Mouse (Mus musculus): Measurements from ENCODE around the gene Eef2. TPM values are rescaled to one million over a fixed set of nuclear protein-coding genes. Genes with fewer than 3 reads are reported as not detected.
A peak's percentile ranks its signal among the peaks of the same experiment; 100 is the strongest.

The Eef2 gene
- polyA plus RNA-seq, 1 experiment from 2014 or later = 286 TPM

DNA sequence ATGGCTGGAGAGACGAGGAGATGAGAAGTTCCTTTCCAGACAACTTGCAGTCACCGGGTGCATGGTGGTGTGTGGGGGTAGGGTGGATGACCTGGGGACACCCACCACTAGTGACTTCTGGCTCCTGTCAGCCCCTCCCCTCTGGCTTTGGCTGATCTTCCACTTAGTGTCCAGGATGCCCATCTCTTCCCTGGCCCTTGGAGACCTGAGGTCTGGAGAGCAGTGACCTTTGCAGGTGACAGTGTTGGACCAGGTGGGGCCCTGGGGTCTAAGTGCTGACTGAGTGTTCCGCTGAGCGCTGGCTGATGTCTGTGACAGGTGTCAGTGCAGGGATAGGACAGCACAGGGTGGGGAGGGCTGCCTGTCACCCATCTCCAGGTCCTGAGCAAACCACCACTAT lies 18.9 kb downstream of the Eef2 start:
- Histone ChIP-seq H3K4me3 (ENCODE audit: low read depth, low read length) (no peak overlapping the region), H3K27ac (ENCODE audit: low read depth, low read length) (no peak overlapping the region), H3K9ac (ENCODE audit: low read depth, low read length) (no peak overlapping the region), H3K4me1 (replicated peaks; ENCODE audit: control insufficient read depth, insufficient read depth, low read length) (peaks cover 15% of the 10 kb centered on the region), H3K9me3 (ENCODE audit: control insufficient read depth) (no peaks in the 10 kb centered on the region), H3K27me3 (replicated peaks; ENCODE audit: control insufficient read depth, insufficient read depth, low read length) (no peaks in the 10 kb centered on the region), H3K36me3 (ENCODE audit: control insufficient read depth, insufficient read depth) (peaks cover 8% of the 10 kb centered on the region; the same call in 1 of the 2 replicates), H3K4me2 (replicated peaks; ENCODE audit: low read depth) (peak overlapping the region; percentile 48)
- 55% methylated on average over 4 of the region's 4 CpGs for whole genome bisulfite sequencing
- ATAC-seq = no peak
- no peak for TF ChIP-seq CTCF (IDR thresholded peaks at IDR 0.05; ENCODE audit: low read depth)

DNA sequence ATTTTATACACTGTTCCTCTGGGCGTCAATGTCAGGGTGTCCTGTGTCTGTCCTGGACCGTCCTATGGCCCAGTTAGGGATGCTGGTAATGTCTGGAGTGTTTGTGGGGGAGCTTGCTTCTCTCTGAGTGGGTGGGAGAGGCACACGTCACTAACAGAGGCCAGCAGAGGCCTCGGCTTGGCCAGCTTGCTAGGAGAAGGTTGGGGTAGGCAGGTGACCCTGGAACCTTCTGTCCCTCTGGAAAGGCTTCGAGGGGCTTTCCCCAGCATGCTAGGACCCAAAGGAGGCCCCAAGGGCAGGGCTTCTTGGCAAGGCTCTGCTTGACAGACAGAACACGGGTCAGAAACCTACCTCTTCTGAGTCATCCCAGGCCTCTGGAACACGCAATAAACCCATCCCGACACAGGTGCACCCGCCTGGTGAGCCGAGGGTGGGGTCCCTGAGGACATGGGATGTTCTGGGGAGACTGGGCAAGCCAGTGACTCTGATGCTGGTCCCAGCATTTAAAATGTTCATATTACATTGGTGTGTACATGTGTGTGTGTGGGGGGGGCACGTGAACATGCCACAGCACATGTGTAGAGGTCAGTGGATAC lies 20.1 kb downstream of the Eef2 start:
- H3K4me1 ChIP-seq (replicated peaks; ENCODE audit: control insufficient read depth, insufficient read depth, low read length) = peaks cover 15% of the 10 kb centered on the region
- H3K36me3 ChIP-seq (ENCODE audit: control insufficient read depth, insufficient read depth) = no peaks in the 10 kb centered on the region
- ATAC-seq = no peak
- no peak overlapping the region for H3K9ac ChIP-seq (ENCODE audit: low read depth, low read length)
- H3K4me2 ChIP-seq (replicated peaks; ENCODE audit: low read depth) = no peak overlapping the region
- WGBS = 55% methylated on average over 11 of the region's 11 CpGs
- H3K27ac ChIP-seq (ENCODE audit: low read depth, low read length) = no peak overlapping the region
- H3K27me3 ChIP-seq (replicated peaks; ENCODE audit: control insufficient read depth, insufficient read depth, low read length) = no peaks in the 10 kb centered on the region
- no peaks in the 10 kb centered on the region for H3K9me3 ChIP-seq (ENCODE audit: control insufficient read depth)
- TF ChIP-seq CTCF (IDR thresholded peaks at IDR 0.05; ENCODE audit: low read depth) = no peak
- no peak overlapping the region for H3K4me3 ChIP-seq (ENCODE audit: low read depth, low read length)

DNA sequence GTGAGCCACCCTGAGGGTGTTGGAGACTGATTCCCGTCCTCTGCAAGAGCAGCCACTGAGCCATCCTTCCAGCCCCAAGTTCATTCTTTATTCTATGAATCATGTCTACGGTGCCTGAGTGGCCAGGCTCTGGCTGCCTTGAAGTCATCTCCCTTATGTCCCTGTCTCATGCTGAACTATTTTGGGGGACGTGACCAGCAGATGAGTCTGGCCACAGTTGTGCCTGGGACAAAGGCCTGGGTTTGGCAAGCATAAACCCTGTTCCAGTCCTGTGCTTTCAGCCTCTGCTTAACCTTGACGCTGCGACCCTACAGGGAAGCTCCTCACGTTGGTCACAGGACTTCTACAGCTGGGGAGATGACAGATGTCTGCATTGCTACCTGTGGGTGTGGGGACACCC lies 20.9 kb downstream of the Eef2 start:
- TF ChIP-seq CTCF (IDR thresholded peaks at IDR 0.05; ENCODE audit: low read depth) = no peak
- H3K9ac ChIP-seq (ENCODE audit: low read depth, low read length) = no peak overlapping the region
- H3K27me3 ChIP-seq (replicated peaks; ENCODE audit: control insufficient read depth, insufficient read depth, low read length) = no peaks in the 10 kb centered on the region
- ATAC-seq = no peak
- H3K4me3 ChIP-seq (ENCODE audit: low read depth, low read length) = no peak overlapping the region
- H3K4me2 ChIP-seq (replicated peaks; ENCODE audit: low read depth) = no peak overlapping the region
- no peak overlapping the region for H3K27ac ChIP-seq (ENCODE audit: low read depth, low read length)
- WGBS = 50% methylated on average over 6 of the region's 6 CpGs
- no peaks in the 10 kb centered on the region for H3K36me3 ChIP-seq (ENCODE audit: control insufficient read depth, insufficient read depth)
- H3K4me1 ChIP-seq (replicated peaks; ENCODE audit: control insufficient read depth, insufficient read depth, low read length) = peaks cover 12% of the 10 kb centered on the region
- no peaks in the 10 kb centered on the region for H3K9me3 ChIP-seq (ENCODE audit: control insufficient read depth)

DNA sequence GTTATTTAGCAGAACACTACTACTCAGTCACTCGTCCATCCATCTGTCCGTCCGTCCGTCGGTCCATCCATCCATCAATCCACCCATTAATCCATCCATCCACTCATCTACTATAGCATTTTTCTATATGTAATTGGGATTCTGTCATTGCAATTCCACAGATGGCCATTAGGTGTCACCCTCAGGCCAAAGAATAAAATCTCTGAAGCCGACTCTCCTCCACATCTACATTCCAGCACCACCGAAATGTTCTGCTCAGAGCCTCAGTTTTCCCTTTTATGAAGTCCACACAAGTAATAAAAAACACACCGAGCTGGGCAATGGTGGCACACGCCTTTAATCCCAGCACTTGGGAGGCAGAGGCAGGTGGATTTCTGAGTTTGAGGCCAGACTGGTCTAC lies 21.8 kb downstream of the Eef2 start:
- no peak overlapping the region for H3K4me2 ChIP-seq (replicated peaks; ENCODE audit: low read depth)
- no peak overlapping the region for H3K9ac ChIP-seq (ENCODE audit: low read depth, low read length)
- 3% methylated on average over 9 of the region's 9 CpGs for WGBS
- H3K4me1 ChIP-seq (replicated peaks; ENCODE audit: control insufficient read depth, insufficient read depth, low read length) = peaks cover 10% of the 10 kb centered on the region; the same call in 1 of the 2 replicates
- H3K9me3 ChIP-seq (ENCODE audit: control insufficient read depth) = no peaks in the 10 kb centered on the region
- peak; percentile 89 for TF ChIP-seq CTCF (IDR thresholded peaks at IDR 0.05; ENCODE audit: low read depth)
- no peak for ATAC-seq
- H3K36me3 ChIP-seq (ENCODE audit: control insufficient read depth, insufficient read depth) = no peaks in the 10 kb centered on the region
- no peaks in the 10 kb centered on the region for H3K27me3 ChIP-seq (replicated peaks; ENCODE audit: control insufficient read depth, insufficient read depth, low read length)
- no peak overlapping the region for H3K27ac ChIP-seq (ENCODE audit: low read depth, low read length)
- H3K4me3 ChIP-seq (ENCODE audit: low read depth, low read length) = no peak overlapping the region

DNA sequence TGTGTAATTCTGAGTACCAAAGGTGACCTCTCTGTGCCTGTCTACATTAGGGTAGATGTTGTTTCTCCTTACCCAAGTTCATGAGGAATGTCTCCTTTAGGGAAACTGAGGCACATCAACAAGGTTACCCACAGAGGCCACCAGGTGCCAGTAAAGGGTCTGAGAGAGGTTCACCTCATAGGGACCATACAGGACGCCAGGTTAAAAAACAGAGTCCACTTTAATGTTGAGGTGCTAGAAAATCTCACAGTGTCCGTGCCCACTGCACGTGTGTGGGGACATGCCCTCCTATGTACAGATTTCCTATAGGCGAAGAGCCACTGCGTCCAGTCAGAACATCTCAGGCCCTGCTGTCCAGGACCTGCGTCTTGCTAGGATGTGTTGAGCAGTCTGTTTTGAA lies 22.6 kb downstream of the Eef2 start:
- 87% methylated on average over 6 of the region's 6 CpGs for WGBS
- H3K4me3 ChIP-seq (ENCODE audit: low read depth, low read length) = no peak overlapping the region
- H3K4me2 ChIP-seq (replicated peaks; ENCODE audit: low read depth) = no peak overlapping the region
- TF ChIP-seq CTCF (IDR thresholded peaks at IDR 0.05; ENCODE audit: low read depth) = no peak
- no peak overlapping the region for H3K9ac ChIP-seq (ENCODE audit: low read depth, low read length)
- H3K27me3 ChIP-seq (replicated peaks; ENCODE audit: control insufficient read depth, insufficient read depth, low read length) = no peaks in the 10 kb centered on the region
- H3K36me3 ChIP-seq (ENCODE audit: control insufficient read depth, insufficient read depth) = no peaks in the 10 kb centered on the region
- H3K27ac ChIP-seq (ENCODE audit: low read depth, low read length) = no peak overlapping the region
- H3K4me1 ChIP-seq (replicated peaks; ENCODE audit: control insufficient read depth, insufficient read depth, low read length) = peaks cover 5% of the 10 kb centered on the region; the same call in 1 of the 2 replicates
- H3K9me3 ChIP-seq (ENCODE audit: control insufficient read depth) = no peaks in the 10 kb centered on the region
- no peak for ATAC-seq

DNA sequence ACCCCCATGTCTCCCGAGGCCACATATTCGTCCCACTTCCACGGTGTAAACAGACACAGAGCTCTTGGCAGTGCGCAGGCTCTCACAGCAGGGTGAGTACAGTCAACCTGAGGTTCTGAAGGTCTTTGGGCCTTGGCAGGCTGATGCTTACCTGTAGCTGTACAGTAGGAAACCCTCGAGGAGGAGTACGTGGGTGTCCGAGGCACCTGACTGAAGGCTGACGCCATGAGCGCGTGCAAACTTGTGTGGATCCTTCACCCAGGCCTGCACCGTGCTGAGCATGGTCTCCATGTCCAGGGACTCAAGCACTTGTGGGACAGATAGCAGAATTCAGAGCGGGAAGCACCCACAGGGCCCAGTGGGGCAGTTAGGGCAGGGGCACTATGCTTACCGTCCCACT lies 23.7 kb downstream of the Eef2 start:
- 89% methylated on average over 13 of the region's 13 CpGs for WGBS
- ATAC-seq = no peak
- TF ChIP-seq CTCF (IDR thresholded peaks at IDR 0.05; ENCODE audit: low read depth) = no peak
- no peak overlapping the region for H3K27ac ChIP-seq (ENCODE audit: low read depth, low read length)
- H3K4me2 ChIP-seq (replicated peaks; ENCODE audit: low read depth) = no peak overlapping the region
- no peaks in the 10 kb centered on the region for H3K36me3 ChIP-seq (ENCODE audit: control insufficient read depth, insufficient read depth)
- H3K4me3 ChIP-seq (ENCODE audit: low read depth, low read length) = no peak overlapping the region
- H3K9me3 ChIP-seq (ENCODE audit: control insufficient read depth) = no peaks in the 10 kb centered on the region
- no peak overlapping the region for H3K9ac ChIP-seq (ENCODE audit: low read depth, low read length)
- no peaks in the 10 kb centered on the region for H3K27me3 ChIP-seq (replicated peaks; ENCODE audit: control insufficient read depth, insufficient read depth, low read length)
- 0 out of 2 replicates have a peak, but pooled peaks cover 2% of the 10 kb centered on the region for H3K4me1 ChIP-seq (replicated peaks; ENCODE audit: control insufficient read depth, insufficient read depth, low read length)
